Mouse (Mus musculus): ENCODE measurements around the gene Ppip5k1. TPM values are rescaled to one million over a fixed set of nuclear protein-coding genes. Genes with fewer than 3 reads are reported as not detected.
"Not testable (repeated sequence)": the region's sequence is repeated elsewhere in the genome, so short reads cannot be mapped to it uniquely, and the experiment has no call there.

The Ppip5k1 gene
- 10 to 100 TPM in 2 of 3 experiments, 1 to 10 TPM in 1; 7.2 to 12.5 (median 11.8) TPM for polyA plus RNA-seq (2017; shearing (Covaris generic))

DNA sequence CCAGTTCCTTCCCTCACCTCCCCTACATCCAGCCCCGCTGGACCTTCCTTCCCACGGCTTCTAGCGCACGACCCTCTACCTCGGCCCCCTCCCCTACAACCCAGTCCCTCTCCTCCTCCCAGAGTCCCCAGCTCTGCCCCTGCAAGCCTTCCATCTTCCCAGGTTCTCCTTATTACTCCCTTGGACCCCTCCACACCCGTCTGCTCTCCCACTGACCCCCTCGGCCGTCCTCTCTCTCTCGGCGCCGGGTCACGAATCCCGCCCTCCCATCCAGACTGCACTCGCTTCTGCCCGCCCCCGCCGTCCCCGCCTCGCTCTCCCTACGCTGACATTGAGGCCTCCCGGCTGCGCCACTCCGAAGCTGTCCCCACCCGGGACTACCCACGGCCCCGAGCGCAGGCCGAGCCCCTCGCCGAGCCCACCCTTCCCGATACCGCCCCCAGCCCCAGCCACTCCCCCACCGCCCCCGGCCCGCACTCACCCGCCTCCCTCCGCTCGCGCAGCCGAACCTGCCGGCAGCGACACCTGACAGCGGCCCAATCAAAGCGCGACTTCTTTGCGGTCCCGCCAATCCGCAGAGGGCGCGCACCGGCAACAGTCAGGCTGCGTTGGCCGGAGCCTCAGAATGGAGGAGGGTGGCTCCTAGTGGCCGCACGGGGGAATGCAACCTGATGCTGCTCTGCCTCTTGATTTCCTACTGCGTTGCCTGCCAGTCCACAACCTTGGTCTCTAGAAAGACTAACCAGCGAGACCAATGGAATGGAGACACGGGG is at the start of gene Ppip5k1:
Gene Ppip5k1 (minus strand): TSS at position 577 of the 773 bp plus-strand sequence.
- peak; percentile 99 for ATAC-seq

DNA sequence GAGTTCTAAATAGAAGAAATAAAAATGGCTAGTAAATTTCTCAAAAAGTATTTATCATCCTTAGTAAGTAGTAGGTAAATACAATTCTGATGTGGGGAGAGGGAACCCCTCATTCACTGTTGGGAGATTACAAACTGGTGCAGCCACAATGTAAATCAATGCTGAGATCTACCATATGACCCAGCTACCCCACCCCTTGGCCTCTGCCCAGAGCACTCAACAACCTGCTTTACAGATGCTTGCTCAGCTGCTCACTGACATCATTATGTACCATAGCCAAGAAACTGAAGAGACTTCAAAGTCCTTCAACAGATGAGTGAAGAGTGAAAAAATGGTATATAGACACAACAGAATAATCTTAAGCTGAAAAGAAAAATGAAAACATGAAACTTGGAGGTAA is 48.1 kb upstream of the Ppip5k1 start:
- ATAC-seq = no peak

DNA sequence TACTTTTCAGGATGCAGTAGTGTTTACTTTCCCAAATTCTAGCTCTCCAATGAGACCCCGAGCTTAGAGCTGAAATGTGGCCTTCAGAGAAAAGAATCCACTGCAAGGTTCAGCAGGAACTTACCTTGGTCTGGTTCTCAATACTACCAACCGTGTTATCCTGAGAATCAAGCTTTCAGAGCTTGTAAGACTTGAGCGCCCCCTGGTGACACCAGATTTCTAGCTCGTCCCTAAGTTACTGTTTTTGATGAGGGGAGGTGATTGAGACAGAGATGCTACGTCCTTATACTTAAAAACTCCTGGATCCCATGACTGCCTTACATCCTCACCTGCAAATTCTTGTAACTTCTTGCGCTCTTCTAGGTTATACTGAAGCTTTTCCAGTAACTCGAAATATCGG is 41.4 kb upstream of the Ppip5k1 start:
- ATAC-seq = peak; percentile 63

DNA sequence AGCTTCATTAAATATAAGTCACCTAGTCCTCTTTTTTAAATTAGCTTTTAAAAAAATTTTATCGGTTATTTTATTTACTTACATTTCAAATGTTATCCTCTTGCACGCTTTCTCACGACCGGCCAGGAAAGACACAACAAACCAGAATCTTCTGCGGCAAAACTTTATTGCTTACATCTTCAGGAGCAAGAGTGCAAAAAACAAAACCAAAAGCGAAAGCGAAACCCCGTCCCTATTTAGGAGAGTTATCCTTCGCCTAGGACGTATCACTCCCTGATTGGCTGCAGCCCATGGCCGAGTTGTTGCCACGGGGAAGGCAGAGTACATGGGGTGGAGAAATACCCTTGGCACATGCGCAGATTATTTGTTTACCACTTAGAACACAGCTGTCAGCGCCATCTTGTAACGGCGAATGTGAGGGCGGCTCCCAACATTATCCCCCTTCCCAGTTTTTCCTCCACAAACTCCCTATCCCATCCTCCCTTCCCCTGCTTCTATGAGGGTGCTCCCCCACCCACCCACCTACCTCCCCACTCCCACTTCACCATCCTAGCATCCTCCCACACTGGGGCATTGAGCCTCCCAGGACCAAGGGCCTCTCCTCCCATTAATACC is 31.9 kb upstream of the Ppip5k1 start, which contains the start of gene Strc:
Gene Strc (minus strand): TSS at position 208 of the 615 bp plus-strand sequence.
- ATAC-seq = not testable (repeated sequence)

DNA sequence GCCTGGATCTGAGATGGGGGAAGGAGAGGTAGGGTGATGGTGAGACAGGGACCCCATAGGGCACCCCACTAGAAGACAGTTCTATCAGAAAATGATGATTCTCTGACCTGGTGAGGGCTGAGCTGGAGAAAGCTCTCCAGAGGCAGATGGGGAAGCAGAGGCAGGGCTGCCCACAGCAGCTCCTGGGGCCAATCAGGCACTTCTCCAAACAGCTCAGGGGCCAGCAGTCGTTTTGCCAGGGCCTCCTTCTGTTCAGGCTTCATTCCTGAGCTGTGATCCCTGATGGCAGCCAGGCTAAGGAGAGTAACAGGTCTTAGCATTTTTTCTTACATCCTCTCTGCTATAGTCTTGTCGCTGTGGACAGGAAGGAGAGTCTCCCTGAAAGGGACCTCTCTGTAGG is 19.6 kb upstream of the Ppip5k1 start:
- ATAC-seq = no peak

DNA sequence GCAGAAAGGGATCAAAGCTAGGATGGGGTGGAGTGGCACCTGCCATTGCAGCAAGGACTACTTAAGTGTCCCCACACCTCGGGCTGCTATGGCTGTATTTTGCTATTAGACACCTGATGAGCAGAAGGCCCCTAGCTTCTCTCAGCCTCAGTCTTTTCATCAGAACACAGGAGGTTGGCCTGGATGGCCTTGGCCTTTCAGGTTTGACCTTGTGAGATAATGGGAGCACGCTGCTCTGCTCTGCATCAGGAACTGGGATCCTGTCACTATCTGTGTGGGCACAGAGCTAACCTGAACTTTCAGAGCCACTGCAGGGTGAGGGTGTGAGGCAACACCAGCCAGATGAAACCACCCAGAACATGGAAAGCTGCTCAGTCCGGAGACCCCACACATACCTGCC is 17.1 kb upstream of the Ppip5k1 start:
- ATAC-seq = no peak

DNA sequence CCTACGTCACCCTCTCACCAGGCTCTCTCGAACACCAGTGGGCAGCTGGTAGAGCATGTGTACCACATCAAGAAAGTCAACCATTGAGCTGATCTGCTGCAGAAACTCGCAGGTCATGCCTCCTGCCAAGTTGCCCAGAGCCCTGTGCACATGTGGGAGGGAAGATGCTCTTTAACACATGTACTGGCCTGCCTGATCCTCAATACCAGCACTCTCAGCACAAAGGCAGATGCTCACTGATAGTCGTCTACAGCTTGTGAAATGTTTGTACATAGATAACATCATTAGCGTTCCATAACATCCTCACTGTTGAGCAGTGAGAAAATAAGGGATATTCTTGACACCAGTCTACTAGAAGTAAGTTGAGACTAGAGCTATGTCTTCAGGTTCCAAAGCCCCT is 15.7 kb upstream of the Ppip5k1 start:
- ATAC-seq = no peak

DNA sequence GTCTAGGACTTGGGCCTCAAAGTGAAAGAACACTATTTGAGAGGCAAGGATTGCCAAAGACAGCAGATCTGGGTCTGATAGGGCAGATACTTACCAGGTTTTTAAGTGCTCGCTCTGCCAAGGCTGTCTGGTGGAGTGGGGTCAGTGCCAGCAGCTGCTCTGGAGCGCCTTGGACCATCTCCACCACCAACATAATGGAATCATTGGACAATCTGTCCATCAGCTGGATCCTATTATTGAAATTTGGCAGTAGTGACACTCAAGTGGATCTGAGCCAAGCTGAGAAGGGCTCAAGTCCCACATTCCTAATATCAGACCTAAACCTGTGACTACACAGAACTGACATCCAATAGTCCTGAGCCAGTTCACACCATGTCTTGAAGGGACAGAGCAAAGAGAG is 13.6 kb upstream of the Ppip5k1 start:
- no peak for ATAC-seq

DNA sequence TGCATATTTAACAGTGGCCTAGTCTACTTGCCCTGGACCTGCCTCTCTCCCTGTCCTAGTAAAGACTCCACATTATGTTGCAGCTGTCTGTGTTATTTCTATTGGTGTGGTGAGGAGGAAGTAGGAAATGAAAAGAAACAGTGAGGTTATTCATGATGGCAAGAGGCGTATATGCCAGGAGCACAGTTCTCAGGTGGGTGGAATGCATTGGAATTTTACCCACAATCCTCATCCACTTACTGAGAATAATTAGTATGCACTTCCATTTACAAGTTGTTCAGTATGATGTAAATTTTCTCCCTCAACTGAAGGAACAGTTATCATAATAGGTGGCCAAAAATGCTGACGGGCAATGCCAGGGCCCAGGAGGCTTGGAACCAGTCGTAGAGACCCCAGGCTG is 8.5 kb upstream of the Ppip5k1 start:
- ATAC-seq = no peak

DNA sequence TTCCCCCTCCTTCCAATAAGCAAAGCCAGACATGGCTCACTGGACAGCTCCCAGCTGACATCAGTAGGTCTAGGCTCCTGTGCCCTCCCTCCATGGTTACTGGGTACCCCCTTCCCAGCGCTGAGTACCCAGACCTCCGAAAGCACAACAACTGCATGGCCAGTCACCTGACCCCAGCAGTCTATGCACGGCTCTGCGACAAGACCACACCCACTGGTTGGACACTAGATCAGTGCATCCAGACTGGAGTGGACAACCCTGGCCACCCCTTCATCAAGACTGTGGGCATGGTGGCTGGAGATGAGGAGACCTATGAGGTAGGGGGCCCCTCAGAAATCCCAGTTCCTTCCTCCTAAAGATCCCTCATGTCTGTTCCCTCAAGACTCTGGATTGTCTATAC is 4.3 kb upstream of the Ppip5k1 start:
- ATAC-seq = no peak

DNA sequence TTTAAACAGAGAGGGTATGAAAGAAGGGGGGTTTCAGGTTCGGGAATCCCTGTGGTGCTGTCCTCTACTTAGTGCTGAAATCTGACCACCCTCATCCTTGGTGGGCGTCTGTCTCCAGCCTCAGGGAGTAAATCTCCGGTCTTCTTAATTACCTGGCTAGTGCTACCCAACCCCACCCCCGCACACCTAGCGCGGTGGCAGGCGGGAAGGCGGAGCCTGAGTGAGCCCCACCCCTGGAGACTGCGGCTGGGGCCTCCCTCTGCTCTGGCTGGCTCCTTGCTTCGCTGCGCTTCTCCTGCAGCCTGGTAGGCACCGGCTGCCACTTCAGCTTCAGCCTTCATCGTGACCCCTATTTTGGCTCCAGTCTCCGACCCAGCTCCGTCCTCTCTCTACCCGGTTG is 3.2 kb upstream of the Ppip5k1 start:
- ATAC-seq = no peak

DNA sequence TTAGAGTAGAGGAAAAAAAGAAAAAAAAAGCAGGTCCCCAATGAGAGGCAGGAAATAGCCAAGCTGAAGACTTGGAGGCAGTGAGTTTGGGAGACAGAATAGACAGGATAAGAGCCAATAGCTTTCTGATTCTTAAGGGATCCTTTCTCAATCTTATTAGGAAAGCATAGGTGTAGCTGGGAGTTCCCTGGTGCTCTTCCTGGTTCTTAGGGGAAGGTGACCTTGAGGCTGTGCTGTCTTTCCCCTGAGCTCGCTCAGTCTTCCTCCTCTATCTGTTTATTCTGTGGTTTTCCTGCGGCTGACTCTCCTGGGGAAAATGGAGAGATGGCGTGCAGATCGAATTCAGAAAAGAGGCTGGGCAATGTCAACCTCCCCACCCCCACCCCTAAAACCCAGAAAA is 2.8 kb upstream of the Ppip5k1 start:
- no peak for ATAC-seq

DNA sequence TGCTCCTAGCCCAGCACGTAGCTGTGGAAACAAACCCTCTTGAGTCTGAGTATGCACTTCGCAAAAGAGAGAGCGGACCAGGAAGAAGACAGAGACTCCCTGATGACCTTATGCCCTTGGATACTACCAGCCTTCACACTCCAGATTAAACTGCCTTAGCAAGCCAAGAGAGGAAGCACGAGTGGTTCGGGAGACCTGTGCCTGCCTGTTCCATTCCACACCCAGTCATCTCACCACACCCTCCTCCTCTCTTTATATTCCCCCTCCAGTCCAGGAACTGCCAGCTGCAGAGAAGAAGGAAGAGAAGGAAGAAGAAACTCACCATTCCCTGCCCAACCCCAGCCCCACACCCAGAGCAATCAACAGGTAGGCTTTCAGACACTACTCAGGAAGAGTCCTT is 2.3 kb upstream of the Ppip5k1 start, which contains the start of gene Ckmt1:
Gene Ckmt1 (plus strand): TSS at position 221 of the 400 bp plus-strand sequence.
- ATAC-seq = no peak

DNA sequence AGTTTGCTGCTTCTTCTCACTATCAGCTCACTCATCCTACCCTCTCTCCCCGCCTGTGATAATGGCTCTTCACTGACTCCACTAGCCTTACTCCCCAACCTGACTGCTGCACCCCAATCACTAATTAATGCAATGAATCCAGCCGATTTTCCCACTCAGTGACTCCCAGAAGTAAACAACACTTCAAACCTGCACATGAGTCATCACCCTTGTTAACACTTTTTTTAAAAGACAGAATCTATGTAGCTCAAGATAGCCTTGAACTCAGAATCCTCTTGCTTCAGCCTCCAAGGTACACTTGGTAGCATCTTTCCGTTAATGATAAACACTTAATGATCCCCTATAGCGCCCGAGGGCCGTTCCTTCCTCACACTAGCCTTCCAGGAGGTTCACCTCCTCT is 818 bp downstream of the Ppip5k1 start:
- ATAC-seq = no peak

DNA sequence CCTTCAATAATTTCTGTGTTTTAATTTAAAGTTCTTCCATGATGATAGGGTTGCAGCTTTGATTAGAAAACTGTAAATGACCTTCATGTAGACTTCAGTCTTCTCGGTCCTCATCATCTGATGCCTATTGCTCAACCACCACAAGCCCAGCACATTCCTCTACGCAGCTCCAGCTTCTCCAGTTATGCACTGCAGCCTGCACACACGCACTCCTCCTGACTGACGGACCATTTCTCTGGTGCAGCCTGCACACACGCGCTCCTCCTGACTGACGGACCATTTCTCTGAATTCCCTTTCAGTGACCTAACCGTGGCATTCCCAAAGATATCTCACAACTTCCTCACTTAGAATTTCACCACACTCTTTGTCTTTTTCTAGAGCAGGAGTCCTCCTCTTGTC is 2.0 kb downstream of the Ppip5k1 start:
- no peak for ATAC-seq

DNA sequence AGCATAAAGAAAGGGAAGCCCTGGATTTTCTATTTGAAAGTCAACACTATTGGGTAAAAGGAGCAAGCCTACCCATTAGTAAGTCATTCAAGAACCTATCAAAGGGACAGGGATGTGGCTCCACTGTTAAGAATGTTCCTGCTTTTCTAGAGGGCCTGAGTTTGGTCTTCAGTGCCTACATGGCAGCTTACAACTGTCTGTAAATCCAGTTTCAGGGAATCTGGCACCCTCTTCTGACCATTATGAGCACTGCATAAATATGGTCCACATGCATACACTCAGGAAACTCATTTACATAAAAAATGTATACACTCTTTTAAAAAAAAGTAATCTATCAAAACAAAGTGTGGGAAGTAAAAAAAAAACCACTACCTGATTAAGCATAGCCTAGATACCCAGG is 16.1 kb downstream of the Ppip5k1 start:
- no peak for ATAC-seq

DNA sequence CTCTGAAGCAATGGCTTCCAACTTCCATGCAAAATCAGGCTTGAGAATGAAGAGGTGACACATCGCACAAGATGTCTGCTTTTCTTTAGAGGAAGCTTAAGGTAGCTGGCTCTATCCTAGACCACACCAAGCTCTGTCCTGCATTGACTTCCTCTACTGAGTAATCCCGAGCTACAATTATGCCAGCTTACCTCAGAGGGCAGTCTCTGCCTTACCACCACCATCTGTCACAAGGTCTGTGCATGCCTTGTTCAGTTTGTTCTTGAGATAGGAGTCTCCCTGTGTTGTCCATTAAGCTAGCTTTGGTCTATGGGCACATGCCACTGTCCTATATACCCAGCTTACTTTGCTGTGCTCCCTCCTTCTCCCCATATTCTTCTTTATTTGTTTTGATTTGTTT is 25.7 kb downstream of the Ppip5k1 start:
- no peak for ATAC-seq

DNA sequence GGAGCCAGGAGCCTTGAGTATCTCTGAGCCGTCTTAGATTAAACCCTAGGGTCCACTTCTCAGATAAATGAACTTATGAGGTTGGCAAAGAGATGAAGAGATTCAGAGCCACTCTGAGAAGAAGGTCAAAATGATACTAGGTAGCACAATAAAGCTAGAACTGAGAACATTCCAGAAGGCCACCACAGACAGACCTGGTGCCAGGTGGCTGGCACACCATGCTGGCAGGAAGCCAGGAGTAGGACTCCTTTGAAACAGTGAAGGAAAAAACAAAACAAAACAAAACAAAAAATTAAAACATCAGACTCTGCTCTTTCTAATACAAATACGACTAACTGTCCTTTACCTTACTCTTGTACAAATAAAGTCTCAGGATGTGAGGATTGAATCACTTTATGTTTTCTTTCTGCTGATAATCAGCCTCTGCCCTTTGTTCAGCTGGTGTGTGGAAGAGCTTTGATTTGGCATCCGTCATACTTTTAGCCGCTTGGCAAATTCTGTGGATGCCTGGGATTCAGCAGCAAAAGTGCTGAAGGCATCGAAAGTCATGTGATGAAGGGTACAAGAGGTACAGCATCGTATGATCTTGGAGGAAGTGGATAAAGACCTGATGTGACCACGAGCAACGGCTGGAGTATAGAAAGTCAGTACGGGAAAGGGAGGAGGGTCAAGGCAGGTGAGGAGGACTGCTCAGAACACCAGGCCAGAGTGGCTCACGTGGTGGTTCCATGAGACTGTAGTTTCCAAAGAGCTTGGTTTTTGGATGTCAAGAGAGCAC is 31.3 kb downstream of the Ppip5k1 start:
- no peak for ATAC-seq

DNA sequence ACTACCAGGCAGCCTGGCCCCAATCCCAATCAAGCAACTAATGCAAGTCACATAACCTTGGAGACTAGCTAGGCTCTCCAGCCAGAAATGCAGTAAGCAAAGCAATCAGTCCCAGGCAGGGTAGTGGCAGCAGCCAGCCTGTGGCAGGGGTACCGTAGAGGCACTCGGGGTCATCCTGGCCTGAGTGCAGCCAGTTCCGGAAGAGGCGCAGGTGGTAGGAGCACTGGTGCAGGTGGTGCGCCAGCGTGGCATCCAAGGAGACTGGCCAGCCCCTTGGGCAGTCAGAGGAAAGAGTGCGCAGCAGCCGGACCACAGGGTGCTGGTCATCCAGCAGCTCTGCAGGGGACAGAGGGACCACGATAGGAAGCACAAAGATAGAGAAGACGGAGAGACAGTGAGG is 32.2 kb downstream of the Ppip5k1 start:
- no peak for ATAC-seq

DNA sequence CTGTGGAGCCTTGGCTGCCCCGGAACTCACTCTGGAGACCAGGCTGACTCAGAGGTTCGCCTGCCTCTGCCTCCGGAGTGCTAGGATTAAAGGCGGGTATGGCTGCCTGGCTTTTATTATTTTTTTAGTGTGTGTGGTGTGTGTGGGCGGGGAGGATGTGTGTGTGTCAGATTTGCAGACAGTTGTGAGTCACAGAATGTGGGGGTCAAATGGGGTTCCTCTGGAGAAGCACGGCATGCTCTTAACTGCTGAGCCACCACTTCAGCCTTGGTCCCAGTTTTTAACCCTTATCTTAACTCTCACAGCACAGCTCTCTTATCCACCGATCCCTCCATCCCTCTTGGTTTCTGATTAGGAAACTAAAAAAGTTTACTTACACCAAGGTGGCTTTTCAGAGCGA is 38.9 kb downstream of the Ppip5k1 start:
- no peak for ATAC-seq

DNA sequence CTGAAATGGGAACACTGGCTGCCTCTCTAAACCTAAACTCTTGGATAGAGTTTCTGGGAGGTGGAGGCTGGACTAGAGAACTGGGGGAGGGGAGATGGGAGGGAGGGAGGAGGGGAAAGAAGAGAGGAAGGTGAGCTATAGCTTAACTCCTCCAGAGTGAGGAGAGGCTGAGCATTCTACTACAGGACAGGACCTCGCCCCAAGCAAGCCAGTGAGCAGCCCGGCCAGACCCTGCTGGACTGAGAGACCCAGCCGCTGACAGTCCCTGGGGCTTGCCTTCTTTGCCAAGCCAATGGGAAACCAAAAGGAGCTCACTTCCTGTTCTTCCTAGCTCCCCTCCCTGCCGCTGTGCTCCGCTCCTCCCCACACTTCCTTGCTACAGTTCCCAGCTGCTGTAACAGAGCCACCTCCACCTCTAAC is 46.2 kb downstream of the Ppip5k1 start:
- ATAC-seq = no peak

DNA sequence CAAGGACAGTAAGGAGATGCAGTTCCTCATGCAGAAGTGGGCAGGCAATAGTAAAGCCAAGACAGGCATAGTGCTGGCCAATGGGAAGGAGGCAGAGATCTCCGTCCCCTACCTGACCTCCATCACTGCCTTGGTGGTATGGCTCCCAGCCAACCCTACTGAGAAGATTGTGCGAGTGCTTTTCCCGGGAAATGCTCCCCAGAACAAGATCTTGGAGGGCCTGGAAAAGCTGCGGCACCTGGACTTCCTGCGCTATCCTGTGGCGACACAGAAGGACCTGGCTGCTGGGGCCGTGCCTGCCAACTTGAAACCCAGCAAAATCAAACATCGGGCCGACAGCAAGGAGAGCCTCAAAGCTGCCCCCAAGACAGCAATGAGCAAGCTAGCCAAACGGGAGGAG is 55.2 kb downstream of the Ppip5k1 start:
- no peak for ATAC-seq

DNA sequence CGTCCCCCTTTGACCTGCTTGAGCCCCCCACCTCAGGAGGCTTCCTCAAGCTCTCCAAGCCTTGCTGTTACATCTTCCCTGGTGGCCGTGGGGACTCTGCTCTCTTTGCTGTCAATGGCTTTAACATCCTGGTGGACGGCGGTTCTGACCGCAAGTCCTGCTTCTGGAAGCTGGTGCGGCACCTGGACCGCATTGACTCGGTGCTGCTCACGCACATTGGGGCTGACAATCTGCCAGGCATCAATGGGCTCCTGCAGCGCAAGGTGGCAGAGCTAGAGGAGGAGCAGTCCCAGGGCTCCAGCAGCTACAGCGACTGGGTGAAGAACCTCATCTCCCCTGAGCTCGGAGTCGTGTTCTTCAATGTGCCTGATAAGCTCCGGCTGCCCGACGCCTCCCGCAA is 55.7 kb downstream of the Ppip5k1 start:
- no peak for ATAC-seq

DNA sequence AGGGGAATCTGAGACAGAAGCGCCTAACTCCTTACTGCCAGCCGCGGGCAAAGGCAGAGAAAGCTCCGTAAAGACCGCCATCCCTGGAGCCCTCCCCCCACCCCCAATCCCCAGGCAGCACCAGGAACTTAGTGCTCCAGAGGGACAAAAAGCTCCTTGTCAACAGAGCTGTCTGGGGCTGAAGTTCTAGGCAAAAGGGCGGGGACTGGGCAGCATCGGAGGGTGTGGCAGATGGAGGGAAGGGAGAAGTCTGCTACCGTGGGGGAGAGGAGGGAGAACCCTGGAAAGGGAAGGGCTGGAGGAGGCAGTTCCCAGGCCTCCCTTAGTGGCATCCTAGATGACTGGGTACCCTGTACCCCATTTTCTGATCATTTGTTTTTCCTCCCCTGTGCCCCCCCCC is 57.1 kb downstream of the Ppip5k1 start:
- no peak for ATAC-seq
